Mouse (Mus musculus) ES-CJ7 (cell line): ENCODE results near the gene Igfbp2.

Experiments
- DNase-seq: peaks from one replicate; pipeline ENCODE4 v3.0.0; 2011; ENCODE audit warnings: low read depth, low spot score

The Igfbp2 gene

GRCm38 (mm10) chr1:72871697-72872411 lies 47.6 kb downstream of the Igfbp2 start:
- DNase-seq = peak; percentile 57

- peak; percentile 94 for DNase-seq
Measured at GRCm38 (mm10) chr1:72872521-72872920, 48.2 kb downstream of the Igfbp2 start.

GRCm38 (mm10) chr1:72873078-72873477 lies 48.8 kb downstream of the Igfbp2 start:
- DNase-seq = no peak

GRCm38 (mm10) chr1:72873511-72874286 lies 49.4 kb downstream of the Igfbp2 start:
- DNase-seq = peak; percentile 75

- DNase-seq = peak; percentile 67
Measured at GRCm38 (mm10) chr1:72874287-72875211, 50.2 kb downstream of the Igfbp2 start, which contains the start of gene Igfbp5. Igfbp5 (minus strand) TSS chr1:72874884.

- DNase-seq = no peak
Measured at GRCm38 (mm10) chr1:72875708-72876107, 51.4 kb downstream of the Igfbp2 start.

GRCm38 (mm10) chr1:72876111-72876510 lies 51.8 kb downstream of the Igfbp2 start:
- DNase-seq = no peak

DNA sequence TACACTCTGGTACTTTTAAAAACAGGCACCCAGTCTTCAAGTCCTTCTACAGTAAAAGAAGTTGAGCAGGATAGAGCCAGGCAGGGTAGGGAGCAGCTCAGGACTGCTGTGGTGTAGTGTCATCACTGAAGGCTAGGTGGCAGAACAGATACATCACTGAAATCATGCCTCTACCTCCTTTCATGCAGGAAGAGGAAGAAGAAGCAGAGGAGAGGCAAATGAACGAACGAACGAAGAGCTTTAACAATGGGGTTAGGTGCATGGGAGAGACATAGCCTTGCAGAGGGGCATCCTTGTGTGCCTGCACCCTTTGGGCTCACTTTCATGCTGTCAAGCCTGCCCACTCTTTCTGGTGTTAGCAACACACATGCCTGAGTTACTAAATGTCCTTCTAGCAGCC lies 53.6 kb downstream of the Igfbp2 start:
- DNase-seq = peak; percentile 73

DNA sequence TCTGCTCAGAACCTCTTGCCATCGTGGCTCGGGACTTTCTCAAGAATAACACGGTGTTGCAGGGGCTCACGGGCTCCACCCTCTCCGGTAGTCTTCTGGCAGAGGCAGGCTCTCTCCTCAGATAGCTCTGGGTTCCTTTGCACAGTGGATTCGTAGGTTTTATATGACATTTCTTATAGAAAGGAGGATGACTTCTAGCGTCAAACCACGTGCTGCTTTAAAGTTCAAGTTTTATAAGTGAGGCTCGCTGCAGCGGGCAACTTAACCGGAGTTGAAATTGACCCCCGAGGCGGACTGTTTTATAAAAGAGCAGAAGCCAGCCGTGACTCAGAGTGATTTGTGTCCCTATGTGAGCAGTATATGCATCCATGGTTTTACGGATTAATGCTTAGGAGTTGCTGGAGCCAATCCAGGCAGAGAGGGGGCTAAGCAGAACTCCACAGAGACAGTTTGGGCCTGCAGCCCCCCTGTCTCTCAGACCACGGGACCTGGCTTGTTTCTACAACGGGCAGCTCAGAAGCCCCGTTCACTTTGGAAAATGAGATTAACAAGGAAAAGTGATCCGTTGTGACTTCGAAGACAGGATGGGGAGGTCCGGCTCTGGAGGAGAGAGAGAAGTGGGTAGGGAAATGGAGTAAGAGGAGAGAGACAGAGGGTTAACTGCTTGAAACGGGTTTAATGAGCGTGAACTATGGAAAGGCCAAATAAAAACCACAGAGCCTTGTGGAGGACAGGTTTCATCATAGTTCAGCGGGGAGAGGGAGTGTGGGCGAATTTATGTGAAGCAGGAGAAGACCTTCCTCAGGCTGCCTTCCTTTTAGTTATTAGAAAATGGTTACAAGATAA lies 54.4 kb downstream of the Igfbp2 start:
- DNase-seq = no peak

GRCm38 (mm10) chr1:72879319-72879634 lies 55.0 kb downstream of the Igfbp2 start:
- peak; percentile 56 for DNase-seq

GRCm38 (mm10) chr1:72885111-72885818 lies 61.0 kb downstream of the Igfbp2 start:
- DNase-seq = no peak

DNA sequence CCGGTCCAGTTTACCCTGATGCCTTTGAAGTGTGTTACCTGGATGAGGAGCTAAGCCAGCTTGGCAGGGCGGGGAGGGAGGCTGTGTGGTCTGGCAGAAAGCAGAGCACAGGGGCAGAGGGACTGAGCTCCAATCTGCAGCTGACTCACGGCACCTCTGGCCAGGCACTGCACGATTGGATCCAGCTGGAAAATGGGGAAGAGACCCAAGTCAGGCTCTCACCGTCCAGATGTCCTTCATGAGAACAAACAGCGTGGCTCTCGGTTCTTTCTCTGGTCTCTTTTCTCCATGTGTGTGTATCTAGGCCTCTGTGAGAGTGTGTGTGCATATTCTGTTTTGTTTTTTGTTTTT lies 61.5 kb downstream of the Igfbp2 start:
- no peak for DNase-seq

GRCm38 (mm10) chr1:72887910-72888309 lies 63.6 kb downstream of the Igfbp2 start:
- no peak for DNase-seq

DNA sequence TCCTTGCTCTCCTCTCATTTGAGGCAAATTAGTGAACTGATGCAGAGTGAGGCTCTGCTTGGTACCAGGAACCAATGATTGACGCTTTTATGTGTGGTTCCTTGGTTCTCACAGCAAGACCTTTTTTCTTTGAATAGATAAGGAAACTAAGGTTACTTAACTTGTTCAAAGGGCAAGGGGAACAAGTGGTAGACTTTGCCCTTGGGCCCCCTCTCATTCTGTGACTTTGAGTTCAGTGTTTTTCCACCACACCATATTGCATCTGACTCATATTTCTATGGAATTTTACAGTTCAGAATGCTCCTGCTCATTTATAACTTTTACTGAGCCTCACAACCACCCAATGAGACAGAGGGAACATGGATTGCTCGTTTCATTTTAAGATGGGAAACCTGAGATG lies 71.5 kb downstream of the Igfbp2 start:
- no peak for DNase-seq
